Mouse (Mus musculus) thymus, adult 2 months (tissue): ENCODE measurements around the gene Otop1.

Experiments used
- CTCF ChIP-seq: fragments of 200-500 bp; IDR thresholded peaks from 2 replicates; pipeline ENCODE4 v1.5.1; 2012; ENCODE audit warnings: mild to moderate bottlenecking, control low read depth, low read length, moderate library complexity, borderline replicate concordance; ENCODE audit not compliant: control insufficient read depth, poor library complexity, insufficient read depth; ENCODE audit errors: extremely low read depth
- POLR2A ChIP-seq: fragments of 200-500 bp; IDR thresholded peaks from 2 replicates; pipeline ENCODE4 v1.6.1; 2012; ENCODE audit warnings: mild to moderate bottlenecking, low read length, control low read depth, moderate library complexity; ENCODE audit not compliant: control insufficient read depth, poor library complexity, insufficient read depth; ENCODE audit errors: extremely low read depth

GRCm38 (mm10) chr5:38334582-38334981 is 58.8 kb downstream of the Otop1 start:
- TF ChIP-seq CTCF (no peak), POLR2A (no peak)
